Mouse (Mus musculus): ENCODE data around the gene Pde11a. TPM values are rescaled to one million over a fixed set of nuclear protein-coding genes. Genes with fewer than 3 reads are reported as not detected.

The Pde11a gene
- polyA plus RNA-seq, 1 experiment from 2014 or later = 0.16 TPM

- H3K4me1 ChIP-seq = peaks cover 13% of the 10 kb centered on the region; the same call in 1 of the 2 replicates
- no peaks in the 10 kb centered on the region for H3K36me3 ChIP-seq (replicated peaks)
- H3K9me3 ChIP-seq = no peaks in the 10 kb centered on the region
- no peak overlapping the region for H3K4me3 ChIP-seq
- H3K27ac ChIP-seq = no peak overlapping the region
- 86% methylated on average over 8 of the region's 8 CpGs for WGBS
- H3K27me3 ChIP-seq (ENCODE audit: poor library complexity, severe bottlenecking) = no peaks in the 10 kb centered on the region; the same call in 1 of the 2 replicates
- no peak for DNase-seq (ENCODE audit: extremely low spot score, low spot score)
These were observed 241.3 kb downstream of the Pde11a start for GRCm38 (mm10) chr2:76097284-76097683.

DNA sequence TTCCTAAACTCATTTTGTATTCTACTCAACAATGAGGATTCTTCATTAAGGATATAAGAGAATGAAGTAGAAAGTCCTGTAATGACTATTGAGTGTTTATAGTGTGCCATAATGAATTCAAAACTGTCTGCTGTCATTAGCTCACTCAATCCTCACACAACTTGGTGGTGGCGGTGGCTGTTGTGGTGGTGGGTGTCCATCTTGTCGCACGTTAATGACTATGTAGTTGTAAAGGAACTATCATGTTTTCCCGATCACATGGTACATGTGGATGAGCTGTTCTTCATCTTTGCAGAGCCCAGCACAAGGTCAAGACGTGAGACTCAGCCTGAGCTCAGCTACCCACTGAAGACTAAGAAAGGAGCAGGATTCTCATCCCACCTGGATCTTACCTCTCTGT is 242.7 kb downstream of the Pde11a start:
- Histone ChIP-seq H3K4me3 (no peak overlapping the region), H3K27me3 (ENCODE audit: poor library complexity, severe bottlenecking) (no peaks in the 10 kb centered on the region; the same call in 1 of the 2 replicates)
- WGBS = 92% methylated on average over 5 of the region's 5 CpGs

GRCm38 (mm10) chr2:76090506-76090905 is 248.1 kb downstream of the Pde11a start:
- Histone ChIP-seq H3K4me3 (no peak overlapping the region), H3K27ac (no peak overlapping the region), H3K36me3 (replicated peaks) (no peaks in the 10 kb centered on the region), H3K9me3 (no peaks in the 10 kb centered on the region), H3K27me3 (ENCODE audit: poor library complexity, severe bottlenecking) (no peaks in the 10 kb centered on the region), H3K4me1 (no peaks in the 10 kb centered on the region)
- DNase-seq (ENCODE audit: extremely low spot score, low spot score) = no peak

More for the DNA sequence above, 242.7 kb downstream of the Pde11a start:
- Histone ChIP-seq H3K27ac (no peak overlapping the region), H3K9me3 (no peaks in the 10 kb centered on the region), H3K4me1 (0 out of 2 replicates have a peak, but pooled peaks cover 10% of the 10 kb centered on the region), H3K36me3 (replicated peaks) (no peaks in the 10 kb centered on the region)
- no peak for DNase-seq (ENCODE audit: extremely low spot score, low spot score)

DNA sequence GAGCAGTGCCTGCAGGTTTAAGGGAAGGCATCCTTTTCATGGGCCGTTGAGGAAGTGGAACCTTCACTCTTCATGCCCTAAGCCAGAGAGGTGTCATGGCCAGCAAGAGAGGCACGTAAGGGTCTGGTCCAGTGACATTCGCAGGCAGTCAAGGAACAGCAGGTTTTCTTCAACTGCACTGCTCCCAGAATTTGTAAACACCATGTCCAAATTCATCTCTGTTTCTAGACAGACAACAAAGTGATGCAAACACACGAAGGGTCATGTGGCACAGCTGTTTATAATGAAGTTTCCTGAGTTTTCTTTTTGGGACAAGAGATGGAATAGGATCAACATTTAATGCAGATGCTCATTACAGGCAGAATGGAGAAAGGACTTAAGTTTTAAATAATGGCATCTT is 249.7 kb downstream of the Pde11a start:
- WGBS = 77% methylated on average over 4 of the region's 4 CpGs
- Histone ChIP-seq H3K36me3 (replicated peaks) (no peaks in the 10 kb centered on the region), H3K27ac (no peak overlapping the region), H3K9me3 (no peaks in the 10 kb centered on the region), H3K4me1 (no peaks in the 10 kb centered on the region), H3K4me3 (no peak overlapping the region), H3K27me3 (ENCODE audit: poor library complexity, severe bottlenecking) (no peaks in the 10 kb centered on the region)
- DNase-seq (ENCODE audit: extremely low spot score, low spot score) = no peak

- DNase-seq (ENCODE audit: extremely low spot score, low spot score) = no peak
- Histone ChIP-seq H3K36me3 (replicated peaks) (no peaks in the 10 kb centered on the region), H3K4me1 (no peaks in the 10 kb centered on the region), H3K27ac (no peak overlapping the region), H3K27me3 (ENCODE audit: poor library complexity, severe bottlenecking) (no peaks in the 10 kb centered on the region), H3K9me3 (no peaks in the 10 kb centered on the region), H3K4me3 (no peak overlapping the region)
- 86% methylated on average over 5 of the region's 5 CpGs for WGBS
These were observed 250.2 kb downstream of the Pde11a start for GRCm38 (mm10) chr2:76088413-76088812.

DNA sequence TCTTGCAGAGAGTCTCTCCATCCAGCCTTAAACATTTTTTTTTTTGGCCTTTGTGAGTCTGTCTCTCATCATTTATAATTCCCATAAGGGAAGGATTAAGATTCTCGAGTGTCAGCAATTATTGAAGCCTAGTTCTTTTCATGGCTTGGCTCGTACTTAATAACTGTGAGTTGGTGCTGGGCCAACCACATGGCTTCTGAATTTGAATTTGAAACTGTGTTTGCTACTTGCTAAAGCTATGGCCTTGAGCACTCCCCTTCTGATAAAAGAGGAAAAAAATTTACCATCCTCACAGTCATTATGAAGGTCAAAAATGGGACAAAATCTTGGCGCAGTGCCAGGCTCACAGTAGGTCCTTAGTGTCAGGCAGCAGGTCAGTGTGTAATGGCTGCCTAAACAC is 251.4 kb downstream of the Pde11a start:
- no peaks in the 10 kb centered on the region for H3K9me3 ChIP-seq
- no peak for DNase-seq (ENCODE audit: extremely low spot score, low spot score)
- no peaks in the 10 kb centered on the region for H3K27me3 ChIP-seq (ENCODE audit: poor library complexity, severe bottlenecking)
- no peak overlapping the region for H3K27ac ChIP-seq
- no peaks in the 10 kb centered on the region for H3K4me1 ChIP-seq
- H3K4me3 ChIP-seq = no peak overlapping the region
- WGBS = 74% methylated on average over 3 of the region's 3 CpGs
- H3K36me3 ChIP-seq (replicated peaks) = no peaks in the 10 kb centered on the region

DNA sequence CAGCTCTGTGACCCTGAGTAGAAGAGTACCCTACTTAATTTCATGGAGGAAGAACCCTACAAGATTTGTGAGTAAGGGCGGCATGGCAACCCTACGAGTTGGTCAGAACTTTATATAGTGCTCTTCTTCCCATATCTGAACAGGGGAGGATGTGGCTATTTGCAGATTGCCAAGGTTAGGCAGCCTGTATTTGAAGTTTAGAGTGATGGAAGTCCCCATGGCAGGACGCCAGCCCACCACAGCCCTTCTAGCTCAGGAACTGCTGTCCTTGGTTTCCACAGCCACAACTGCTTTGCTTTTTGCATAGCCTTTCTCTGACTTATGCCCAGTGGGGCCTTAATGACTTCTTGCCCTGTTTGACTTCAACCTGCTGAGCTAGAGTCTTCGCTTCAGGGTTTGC is 253.6 kb downstream of the Pde11a start:
- Histone ChIP-seq H3K4me1 (no peaks in the 10 kb centered on the region), H3K36me3 (replicated peaks) (no peaks in the 10 kb centered on the region), H3K9me3 (no peaks in the 10 kb centered on the region), H3K4me3 (no peak overlapping the region), H3K27me3 (ENCODE audit: poor library complexity, severe bottlenecking) (no peaks in the 10 kb centered on the region), H3K27ac (no peak overlapping the region)
- WGBS = 91% methylated on average over 4 of the region's 4 CpGs
- no peak for DNase-seq (ENCODE audit: extremely low spot score, low spot score)

DNA sequence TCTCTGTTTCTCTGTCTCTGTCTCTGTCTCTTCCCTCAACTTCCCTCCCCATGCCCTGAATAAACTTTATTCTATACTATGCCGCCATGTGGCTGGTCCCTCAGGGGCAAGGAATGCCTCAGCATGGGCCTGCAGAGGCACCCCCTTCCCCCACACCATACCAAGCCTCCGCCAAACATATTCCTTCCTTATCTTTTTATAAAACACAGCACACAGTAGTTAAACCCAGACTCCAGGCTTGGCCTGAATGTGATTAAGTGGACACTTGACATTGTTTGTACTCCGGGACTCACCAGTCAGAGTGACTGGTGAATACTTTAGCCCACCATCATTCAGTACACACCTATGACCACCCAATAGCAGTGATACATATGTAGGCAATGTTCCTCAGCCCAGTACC is 254.7 kb downstream of the Pde11a start:
- 88% methylated on average over 3 of the region's 3 CpGs for WGBS
- Histone ChIP-seq H3K4me3 (no peak overlapping the region), H3K27me3 (ENCODE audit: poor library complexity, severe bottlenecking) (no peaks in the 10 kb centered on the region), H3K9me3 (no peaks in the 10 kb centered on the region), H3K4me1 (no peaks in the 10 kb centered on the region), H3K36me3 (replicated peaks) (no peaks in the 10 kb centered on the region), H3K27ac (no peak overlapping the region)
- no peak for DNase-seq (ENCODE audit: extremely low spot score, low spot score)

DNA sequence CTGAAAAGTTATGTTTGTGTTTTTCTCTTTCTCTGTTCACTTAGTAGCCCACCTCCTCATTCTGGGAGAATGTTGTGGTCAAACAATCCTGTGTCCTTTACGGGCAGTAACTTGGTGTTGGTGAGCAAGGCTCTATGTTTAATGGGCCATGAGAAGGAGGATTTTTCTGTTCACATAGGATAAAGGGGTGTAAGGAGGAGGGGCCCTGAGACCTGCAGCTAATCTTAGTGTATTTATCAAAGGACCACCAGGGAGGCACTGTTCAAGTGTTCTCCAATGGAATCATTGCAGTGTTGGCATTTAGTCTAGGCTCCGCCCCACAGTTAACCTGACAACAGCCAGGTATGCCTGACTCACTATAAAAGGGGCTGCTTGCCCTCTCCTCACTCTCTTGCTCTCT is 255.2 kb downstream of the Pde11a start:
- H3K27me3 ChIP-seq (ENCODE audit: poor library complexity, severe bottlenecking) = no peaks in the 10 kb centered on the region
- no peak overlapping the region for H3K27ac ChIP-seq
- WGBS = 76% methylated on average over 2 of the region's 2 CpGs
- H3K9me3 ChIP-seq = no peaks in the 10 kb centered on the region
- no peaks in the 10 kb centered on the region for H3K36me3 ChIP-seq (replicated peaks)
- no peak for DNase-seq (ENCODE audit: extremely low spot score, low spot score)
- no peak overlapping the region for H3K4me3 ChIP-seq
- no peaks in the 10 kb centered on the region for H3K4me1 ChIP-seq

GRCm38 (mm10) chr2:76081991-76082390 is 256.6 kb downstream of the Pde11a start:
- H3K4me1 ChIP-seq = no peaks in the 10 kb centered on the region
- H3K36me3 ChIP-seq (replicated peaks) = no peaks in the 10 kb centered on the region
- no peaks in the 10 kb centered on the region for H3K9me3 ChIP-seq
- H3K4me3 ChIP-seq = no peak overlapping the region
- no peaks in the 10 kb centered on the region for H3K27me3 ChIP-seq (ENCODE audit: poor library complexity, severe bottlenecking)
- no peak for DNase-seq (ENCODE audit: extremely low spot score, low spot score)
- WGBS = 88% methylated on average over 5 of the region's 5 CpGs
- no peak overlapping the region for H3K27ac ChIP-seq

DNA sequence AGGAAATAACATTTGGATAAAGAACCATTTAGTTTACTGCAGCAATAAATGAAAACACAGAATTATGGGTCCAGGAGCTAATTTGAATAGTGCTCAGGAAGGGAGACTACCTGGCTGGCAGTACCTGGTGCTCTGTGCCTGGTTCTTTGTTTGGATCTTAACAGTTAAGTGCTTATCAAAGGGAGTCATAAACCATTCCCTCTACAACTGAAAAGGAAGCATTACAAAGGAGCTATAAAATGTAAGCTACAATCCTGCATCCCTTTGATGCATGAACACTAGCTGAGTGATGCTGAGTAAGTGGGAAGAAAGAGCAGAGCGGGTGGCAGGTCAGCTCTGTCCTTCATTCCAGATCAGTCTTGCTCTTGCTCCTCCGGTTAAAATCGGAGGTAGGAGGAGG is 258.0 kb downstream of the Pde11a start:
- no peaks in the 10 kb centered on the region for H3K36me3 ChIP-seq (replicated peaks)
- no peaks in the 10 kb centered on the region for H3K27me3 ChIP-seq (ENCODE audit: poor library complexity, severe bottlenecking)
- H3K4me1 ChIP-seq = no peaks in the 10 kb centered on the region
- no peak for DNase-seq (ENCODE audit: extremely low spot score, low spot score)
- 83% methylated on average over 3 of the region's 3 CpGs for WGBS
- no peak overlapping the region for H3K4me3 ChIP-seq
- no peak overlapping the region for H3K27ac ChIP-seq
- H3K9me3 ChIP-seq = no peaks in the 10 kb centered on the region

DNA sequence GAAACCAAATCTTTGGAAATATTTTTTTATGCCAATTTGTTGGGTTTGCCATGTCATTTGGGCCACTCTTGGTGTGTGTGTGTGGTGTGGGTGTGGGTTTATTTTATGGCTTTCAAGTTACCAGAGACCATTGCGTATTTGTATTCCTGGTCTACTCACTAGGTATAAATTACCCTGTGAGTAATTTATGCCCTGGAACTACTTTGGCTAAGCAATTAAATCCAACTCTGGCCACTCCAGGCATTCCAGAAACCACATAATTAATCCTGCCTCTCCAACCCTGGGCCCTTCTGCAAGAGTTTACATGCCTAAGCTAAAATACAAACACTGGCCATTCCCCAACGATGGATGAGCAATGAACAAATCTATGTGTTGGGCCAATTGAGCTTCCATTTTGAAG is 261.7 kb downstream of the Pde11a start:
- Histone ChIP-seq H3K36me3 (replicated peaks) (no peaks in the 10 kb centered on the region), H3K27me3 (ENCODE audit: poor library complexity, severe bottlenecking) (no peaks in the 10 kb centered on the region), H3K27ac (no peak overlapping the region), H3K4me3 (no peak overlapping the region), H3K9me3 (no peaks in the 10 kb centered on the region), H3K4me1 (no peaks in the 10 kb centered on the region)
- no peak for DNase-seq (ENCODE audit: extremely low spot score, low spot score)
- WGBS = 88% methylated on average over 2 of the region's 2 CpGs

DNA sequence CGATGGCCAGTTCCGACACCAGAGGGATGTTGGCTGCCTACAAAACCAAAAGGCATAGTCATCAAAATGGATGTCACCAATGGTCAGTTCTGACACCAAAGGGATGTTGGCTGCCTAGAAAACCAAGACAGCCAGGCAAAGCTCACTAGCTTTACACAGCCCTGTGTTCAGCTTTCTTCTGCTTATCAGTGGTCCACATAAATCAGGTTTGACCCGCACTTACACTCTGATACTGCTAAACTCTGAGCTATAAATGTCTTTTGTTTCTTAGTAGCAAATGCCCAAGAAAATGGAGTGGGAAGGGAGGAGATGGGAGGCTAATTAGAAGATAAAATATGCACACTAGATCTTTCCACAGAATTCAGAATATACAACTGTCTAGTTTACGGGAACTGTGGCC is 262.5 kb downstream of the Pde11a start:
- no peak for DNase-seq (ENCODE audit: extremely low spot score, low spot score)
- 94% methylated on average over 4 of the region's 4 CpGs for WGBS

DNA sequence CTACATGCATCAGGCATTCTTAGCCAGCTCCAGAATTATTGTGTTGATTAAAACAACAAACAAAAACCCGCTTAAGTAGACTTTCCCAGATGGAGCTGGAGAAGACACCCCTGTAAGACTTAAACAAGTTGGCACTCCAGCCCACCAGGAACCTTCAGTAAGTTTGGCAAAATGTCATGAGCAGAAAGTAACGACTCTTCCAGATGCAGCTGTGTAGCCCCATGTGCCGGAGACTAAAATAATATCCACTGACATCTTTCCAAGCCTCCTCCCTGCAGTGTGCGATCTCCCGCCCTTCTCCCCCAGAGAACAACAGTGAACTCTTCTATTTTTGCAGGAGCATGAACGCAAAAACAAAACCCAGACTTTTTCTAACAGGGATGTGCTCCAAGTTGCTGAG is 265.5 kb downstream of the Pde11a start:
- Histone ChIP-seq H3K4me3 (no peak overlapping the region), H3K27ac (no peak overlapping the region), H3K9me3 (no peaks in the 10 kb centered on the region), H3K36me3 (replicated peaks) (no peaks in the 10 kb centered on the region), H3K27me3 (ENCODE audit: poor library complexity, severe bottlenecking) (no peaks in the 10 kb centered on the region), H3K4me1 (peaks cover 13% of the 10 kb centered on the region)
- WGBS = 78% methylated on average over 6 of the region's 6 CpGs
- no peak for DNase-seq (ENCODE audit: extremely low spot score, low spot score)

More for the DNA sequence above, 262.5 kb downstream of the Pde11a start:
- peaks cover under 1% of the 10 kb centered on the region; the same call in 1 of the 2 replicates for H3K4me1 ChIP-seq
- H3K27ac ChIP-seq = no peak overlapping the region
- no peaks in the 10 kb centered on the region for H3K9me3 ChIP-seq
- H3K4me3 ChIP-seq = no peak overlapping the region
- H3K36me3 ChIP-seq (replicated peaks) = no peaks in the 10 kb centered on the region
- no peaks in the 10 kb centered on the region for H3K27me3 ChIP-seq (ENCODE audit: poor library complexity, severe bottlenecking)
